Mouse (Mus musculus) yolk sac, embryonic 10.5 days (tissue): ENCODE measurements around the gene Caly.

Experiments used
- DNase-seq: peaks from one replicate; pipeline ENCODE4 v3.0.0-alpha.2; 2017; ENCODE audit warnings: low spot score

Caly gene

GRCm38 (mm10) chr7:140081408-140082241 lies 723 bp downstream of the Caly start:
- DNase-seq, result no peak

DNA sequence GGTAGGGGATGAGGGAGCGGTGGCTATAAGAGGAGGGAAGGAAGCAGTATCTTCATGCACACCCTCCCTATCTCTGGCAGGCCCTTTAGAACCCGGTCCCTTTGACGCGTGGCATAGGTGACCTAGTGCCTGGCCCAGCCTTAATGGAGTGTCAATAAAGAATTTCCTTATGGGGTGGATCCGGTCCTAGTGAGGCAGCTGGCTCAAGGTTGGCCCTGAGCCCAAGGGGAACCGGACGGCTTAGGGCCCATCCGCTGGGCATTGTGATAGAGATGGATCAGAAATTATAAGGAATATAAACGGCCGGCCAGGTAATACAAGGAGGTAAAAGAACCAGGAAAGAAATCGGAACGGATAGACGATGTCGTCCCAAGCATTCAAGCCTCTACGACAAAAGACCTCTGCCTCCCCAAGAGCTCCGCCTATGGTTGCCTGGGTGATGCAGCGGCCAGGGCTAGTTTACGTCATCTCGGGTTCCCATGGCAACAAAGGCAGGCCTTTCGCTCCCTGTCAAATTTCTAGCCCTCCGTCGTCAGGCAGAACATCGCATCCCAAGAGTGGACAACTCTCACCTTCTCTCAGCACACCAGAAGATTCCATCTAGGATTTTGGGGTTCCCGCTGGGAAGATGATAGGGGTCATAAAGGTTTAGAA lies 1.7 kb downstream of the Caly start:
- peak; percentile 33 for DNase-seq

DNA sequence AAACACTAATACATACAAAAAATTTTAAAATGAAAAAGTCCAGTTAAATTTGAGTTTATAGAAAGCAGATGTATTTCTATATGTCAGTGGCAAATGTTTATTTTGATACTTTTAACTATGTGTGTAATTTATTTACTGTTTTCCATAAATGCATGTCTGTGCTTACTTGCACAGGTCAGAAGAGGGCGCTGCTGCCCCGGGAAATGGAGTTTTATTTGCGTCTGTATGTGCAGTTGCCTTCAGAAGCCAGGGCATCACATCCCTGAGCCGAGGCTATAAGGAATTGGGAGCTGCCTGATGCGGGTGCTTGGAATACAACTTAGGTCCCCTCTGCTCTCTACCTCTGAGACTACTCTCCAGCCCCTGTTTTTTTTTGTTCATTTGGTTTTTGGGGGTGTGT lies 3.6 kb downstream of the Caly start:
- no peak for DNase-seq

GRCm38 (mm10) chr7:140077698-140078097 lies 4.7 kb downstream of the Caly start:
- DNase-seq, result no peak

- peak; percentile 26 for DNase-seq
Observed at GRCm38 (mm10) chr7:140070042-140070711, 12.2 kb downstream of the Caly start.

DNA sequence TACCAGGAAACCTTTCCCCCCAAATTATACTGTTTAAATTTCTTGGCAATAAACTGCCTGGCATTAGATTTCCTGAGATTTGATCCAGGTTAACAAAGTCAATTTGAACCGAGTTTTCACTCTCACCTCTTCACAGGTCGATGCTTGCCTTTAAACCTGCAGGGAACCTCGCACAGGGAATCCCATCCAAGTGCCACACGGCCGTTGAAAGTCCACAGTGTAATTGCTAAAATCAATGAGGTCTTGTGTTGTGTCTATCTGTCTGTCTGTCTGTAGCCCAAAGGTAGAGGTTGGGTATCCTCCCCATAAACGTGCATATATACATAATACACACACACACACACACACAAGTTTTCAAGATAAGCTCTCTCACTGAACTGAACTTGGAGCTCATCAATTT lies 15.0 kb downstream of the Caly start:
- no peak for DNase-seq

GRCm38 (mm10) chr7:140063092-140063491 lies 19.3 kb downstream of the Caly start:
- peak; percentile 39 for DNase-seq

- no peak for DNase-seq
Observed at GRCm38 (mm10) chr7:140062307-140062706, 20.0 kb downstream of the Caly start.

DNA sequence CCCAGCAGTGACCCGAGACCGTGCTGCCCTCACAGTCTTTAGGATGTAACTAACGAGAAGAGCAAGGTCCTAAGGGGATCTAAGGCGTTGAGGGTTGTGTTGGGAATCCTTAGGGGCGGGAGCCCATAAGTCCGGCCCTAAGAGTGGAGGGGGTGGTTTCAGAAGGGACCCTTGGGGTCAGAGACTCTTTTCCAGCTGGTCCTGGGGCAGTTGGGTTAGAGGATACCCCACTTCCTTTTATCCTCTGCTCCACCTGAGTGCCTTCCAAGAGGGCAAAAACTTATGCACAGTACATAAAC lies 20.6 kb downstream of the Caly start:
- no peak for DNase-seq

DNA sequence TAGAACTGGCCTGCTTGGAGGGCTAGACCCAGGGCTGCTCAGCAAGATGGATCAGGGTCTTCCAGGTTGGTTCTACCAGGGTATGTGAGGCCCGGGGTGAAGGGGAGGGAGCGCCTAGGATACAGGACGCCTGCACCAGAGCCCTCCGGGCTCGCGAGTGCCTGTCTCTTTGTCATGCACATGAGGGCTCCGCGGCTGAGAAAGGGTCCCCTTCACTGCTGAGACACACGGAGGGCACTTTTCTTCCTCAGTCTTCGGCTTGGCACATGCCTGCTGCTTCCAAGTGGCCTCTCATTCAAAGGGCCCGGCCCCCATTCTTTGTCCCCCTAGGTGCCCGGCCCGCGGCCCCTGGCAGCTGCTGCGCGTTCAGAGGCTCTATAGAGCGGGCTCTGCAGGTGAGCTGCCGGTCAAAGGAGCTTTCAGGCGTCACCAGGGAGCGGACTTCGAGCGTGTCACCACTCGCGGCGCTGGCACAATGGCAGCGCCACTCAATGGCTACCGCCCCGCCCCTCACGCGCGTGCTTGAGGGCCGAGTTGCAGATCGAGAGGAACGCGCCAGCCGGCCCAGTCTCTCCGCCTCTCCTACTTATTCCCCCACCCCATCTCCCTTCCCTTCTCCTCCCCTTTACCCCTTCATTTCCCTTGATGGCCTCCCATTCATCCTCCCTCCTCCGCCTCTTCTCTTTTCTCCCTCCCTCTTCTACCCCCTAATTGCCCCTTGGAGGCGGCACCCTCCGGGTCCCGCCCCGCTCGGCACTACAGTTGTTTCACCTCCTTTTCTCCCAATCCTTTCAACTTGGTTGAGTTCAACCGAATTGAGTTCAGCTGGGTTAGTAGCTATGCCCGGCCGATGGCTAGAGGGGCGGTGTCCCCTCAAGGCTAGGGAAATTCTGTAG lies 21.2 kb downstream of the Caly start:
- no peak for DNase-seq

- no peak for DNase-seq
Observed at GRCm38 (mm10) chr7:140059601-140060000, 22.7 kb downstream of the Caly start.

DNA sequence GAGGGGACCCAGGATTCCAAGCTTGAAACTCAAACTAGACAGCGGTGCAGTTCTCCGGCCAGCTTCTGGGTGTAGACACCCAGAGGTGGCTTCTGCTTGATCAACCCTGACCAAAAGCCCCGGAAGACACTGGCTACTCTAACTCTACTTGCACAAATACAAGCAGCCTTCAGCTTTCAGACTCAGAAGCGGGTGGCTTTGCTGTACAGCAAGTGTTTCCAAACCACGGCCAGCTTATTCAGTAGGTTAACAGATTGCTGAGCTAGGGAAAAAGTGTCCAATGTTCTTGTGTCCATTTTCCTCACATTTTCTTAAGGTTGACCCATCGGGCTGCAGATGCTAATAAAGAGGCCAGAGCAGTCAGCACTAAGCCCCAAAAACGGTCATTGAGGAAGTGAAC lies 23.8 kb downstream of the Caly start:
- DNase-seq, result no peak

- DNase-seq, result peak; percentile 35
Observed at GRCm38 (mm10) chr7:140057413-140058407, 24.6 kb downstream of the Caly start.

GRCm38 (mm10) chr7:140054124-140054523 lies 28.2 kb downstream of the Caly start:
- DNase-seq, result no peak

- DNase-seq, result no peak
Observed at GRCm38 (mm10) chr7:140049115-140049689, 33.1 kb downstream of the Caly start.

- DNase-seq, result no peak
Observed at GRCm38 (mm10) chr7:140048361-140049114, 33.8 kb downstream of the Caly start, which contains the start of gene Msx3. Msx3 (minus strand) TSS chr7:140049089.

DNA sequence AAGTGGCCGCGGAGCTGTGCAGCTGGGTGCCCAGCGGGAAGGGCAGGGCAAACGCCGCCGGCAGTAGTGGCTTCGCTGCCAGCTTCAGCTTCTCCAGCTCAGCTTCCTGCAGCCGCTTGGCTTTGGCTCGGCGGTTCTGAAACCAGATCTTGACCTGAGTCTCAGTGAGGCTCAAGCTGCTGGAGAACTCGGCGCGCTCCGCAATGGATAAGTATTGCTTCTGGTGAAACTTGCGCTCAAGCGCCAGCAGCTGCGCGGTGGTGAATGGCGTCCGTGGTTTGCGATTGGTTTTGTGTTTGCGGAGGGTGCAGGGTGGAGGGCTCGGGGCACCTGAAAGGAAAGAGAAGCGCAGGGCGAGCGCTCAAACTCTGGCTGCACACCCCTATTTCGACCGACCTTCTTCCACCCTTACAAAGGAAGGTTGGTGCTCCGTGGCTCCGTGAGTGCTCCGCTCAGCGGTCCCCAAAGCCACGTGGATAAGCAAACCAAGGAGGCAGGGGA lies 34.5 kb downstream of the Caly start:
- no peak for DNase-seq

DNA sequence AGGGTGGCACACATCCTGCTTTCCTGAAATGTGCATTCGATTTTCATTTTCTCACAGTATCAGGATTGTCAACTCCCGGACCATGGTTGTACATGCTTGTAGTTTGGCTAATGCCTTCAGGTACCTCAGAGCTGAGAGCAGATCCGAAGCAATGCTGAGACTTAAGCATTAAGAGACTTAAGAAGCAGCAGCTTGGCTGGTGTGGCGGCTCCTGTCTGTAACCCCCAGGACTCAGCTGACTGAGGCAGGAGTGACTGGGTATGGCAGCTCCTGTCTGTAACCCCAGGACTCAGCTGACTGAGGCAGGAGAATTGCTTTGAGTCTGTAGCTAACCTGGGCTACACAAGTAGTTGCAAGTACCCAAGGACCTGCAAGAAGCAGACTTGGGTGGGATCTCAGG lies 36.8 kb downstream of the Caly start:
- DNase-seq, result no peak

DNA sequence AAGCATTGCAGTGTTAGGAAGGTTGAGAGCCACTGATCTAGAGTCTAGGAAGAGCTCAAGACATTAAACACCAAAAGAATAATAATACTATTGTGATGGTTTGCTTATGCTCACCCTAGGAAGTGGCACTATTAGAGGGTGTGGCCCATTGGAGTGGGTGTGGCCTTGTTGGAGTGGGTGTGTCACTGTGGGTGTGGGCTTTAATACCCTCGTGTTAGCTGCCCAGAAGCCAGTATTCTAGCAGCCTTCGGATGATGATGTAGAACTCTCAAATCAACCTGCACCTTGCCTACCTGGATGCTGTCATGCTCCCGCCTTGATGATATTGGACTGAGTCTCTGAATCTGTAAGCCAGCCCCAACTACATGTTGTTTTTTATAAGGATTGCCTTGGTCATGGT lies 39.6 kb downstream of the Caly start:
- no peak for DNase-seq

DNA sequence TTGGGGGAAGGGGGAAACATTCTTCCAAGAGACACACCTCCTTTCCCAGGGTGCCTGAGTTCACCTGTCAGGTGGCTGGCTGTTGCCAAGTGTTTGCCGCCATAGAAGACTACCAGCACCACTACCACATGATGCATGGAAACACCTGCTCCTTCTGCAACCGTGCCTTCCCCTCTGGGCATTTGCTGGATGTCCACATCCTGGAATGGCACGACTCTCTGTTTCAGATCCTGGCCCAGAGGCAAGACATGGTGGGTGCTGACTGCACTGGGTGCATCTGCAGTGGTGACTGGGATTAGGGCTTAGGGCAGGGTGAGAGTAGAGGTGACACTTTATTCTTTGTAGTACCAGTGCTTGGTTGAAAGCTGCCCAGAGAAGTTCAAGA lies 45.2 kb downstream of the Caly start:
- no peak for DNase-seq
